Mouse (Mus musculus) embryonic facial prominence, embryonic 11.5 days (tissue): ENCODE measurements around the gene Robo3. TPM values are rescaled to one million over a fixed set of nuclear protein-coding genes. Genes with fewer than 3 reads are reported as not detected.

Experiments
- ATAC-seq: fragments of 200-750 bp; cut with Nextera tagmentation; replicated peaks from 2 replicates; pipeline ENCODE4 v1.8.0; 2017; ENCODE audit warnings: low read depth; ENCODE audit not compliant: insufficient number of reproducible peaks, low FRiP score, low TSS enrichment
- DNase-seq: peaks from one replicate; pipeline ENCODE4 v3.0.0-alpha.2; 2015; ENCODE audit warnings: low spot score
- H3K27ac ChIP-seq: fragments of 300-500 bp; sonication (generic); replicated peaks from 2 replicates; pipeline ENCODE4 v1.5.1; 2014; ENCODE audit warnings: mild to moderate bottlenecking, low read depth, low read length, control low read depth
- H3K27me3 ChIP-seq: fragments of 300-500 bp; sonication (generic); 2 replicates; pipeline ENCODE4 v1.6.1; 2014; ENCODE audit warnings: mild to moderate bottlenecking, low read length, moderate library complexity, mixed read lengths; ENCODE audit not compliant: control insufficient read depth, insufficient read depth
- H3K36me3 ChIP-seq: fragments of 300-500 bp; sonication (generic); replicated peaks from 2 replicates; pipeline ENCODE4 v1.6.1; 2014; ENCODE audit warnings: low read depth, mild to moderate bottlenecking, low read length, moderate library complexity, mixed read lengths; ENCODE audit not compliant: control insufficient read depth, insufficient read depth
- H3K4me1 ChIP-seq: fragments of 300-500 bp; sonication (generic); 2 replicates; pipeline ENCODE4 v1.6.1; 2014; ENCODE audit warnings: low read length, mixed read lengths; ENCODE audit not compliant: control insufficient read depth, insufficient read depth
- H3K4me2 ChIP-seq: fragments of 300-500 bp; sonication (generic); 2 replicates; pipeline ENCODE4 v1.6.1; 2014; ENCODE audit warnings: low read depth, mild to moderate bottlenecking, control low read depth, low read length, moderate library complexity
- H3K4me3 ChIP-seq: fragments of 300-500 bp; sonication (generic); 2 replicates; pipeline ENCODE4 v1.5.1; 2014; ENCODE audit warnings: low read depth, low read length, control low read depth
- H3K9ac ChIP-seq: fragments of 300-500 bp; sonication (generic); replicated peaks from 2 replicates; pipeline ENCODE4 v1.6.1; 2014; ENCODE audit warnings: mild to moderate bottlenecking, control low read depth, low read length
- H3K9me3 ChIP-seq: fragments of 300-500 bp; sonication (generic); replicated peaks from 2 replicates; pipeline ENCODE4 v1.6.1; 2016; ENCODE audit warnings: mild to moderate bottlenecking, low read length, inconsistent platforms, mixed read lengths; ENCODE audit not compliant: control insufficient read depth
- WGBS: fragments of 180-500 bp; shearing (Covaris S2); extraction: QIAGEN DNeasy Blood & Tissue Kit; methylation state at CpG from one replicate; pipeline ENCODE4 v1.1.7; 2014; 5-methylcytosine and 5-hydroxymethylcytosine counted together
- polyA plus RNA-seq: library from polyadenylated mRNA; unstranded; fragments of >200 nt; fragmentation: Nextera tagmentation; extraction: Ambion mirVana; gene quantifications from 2 replicates; pipeline ENCODE4 v1.2.1, GENCODE M21; 2014

Robo3 gene
- polyA plus RNA-seq, 1 experiment from 2014 or later, result 4.9 TPM

DNA sequence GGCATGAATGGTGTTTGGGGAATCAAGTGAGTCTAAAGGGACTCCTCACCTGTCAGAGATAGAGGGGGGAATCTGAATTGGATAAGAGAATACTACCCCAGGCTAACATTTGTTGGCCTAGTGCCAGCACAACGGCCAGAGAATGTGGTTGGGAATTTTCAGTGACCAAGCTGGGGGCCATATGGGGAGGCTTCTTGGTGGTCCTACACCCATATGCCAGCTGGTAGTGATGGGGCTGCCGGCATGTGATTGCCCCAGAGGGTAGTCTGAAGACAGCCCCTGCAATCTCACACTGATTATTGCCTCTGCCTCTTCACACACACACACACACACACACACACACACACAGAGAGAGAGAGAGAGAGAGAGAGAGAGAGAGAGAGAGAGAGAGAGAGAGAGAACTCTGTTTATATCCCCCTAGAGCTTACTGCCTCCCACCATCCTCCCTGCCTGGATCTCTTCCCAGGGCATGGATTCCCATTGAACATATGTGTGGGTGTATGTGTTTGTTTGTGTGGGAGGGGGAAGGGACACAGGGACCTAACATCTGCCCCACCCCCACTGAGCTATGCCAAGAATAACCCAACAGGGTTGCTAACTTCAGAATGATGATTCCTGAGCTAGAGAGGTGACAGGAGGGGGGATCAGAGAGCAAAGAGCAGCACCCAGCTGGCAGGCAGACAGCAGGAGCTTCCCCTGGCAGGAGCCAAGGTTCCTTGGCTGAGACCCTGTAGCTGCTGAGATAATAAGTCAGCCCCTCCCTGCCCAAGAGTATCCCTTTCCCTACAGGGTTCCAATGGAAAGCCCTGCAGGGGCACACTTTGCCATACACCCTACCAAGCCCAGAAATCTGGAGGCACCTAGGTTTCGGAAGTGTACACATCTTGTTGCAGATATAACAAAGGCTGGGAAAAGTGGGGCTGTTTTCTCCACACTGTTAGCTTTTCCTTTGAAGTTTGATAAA, 5.0 kb upstream of the Robo3 start:
- H3K27me3 ChIP-seq, result peaks cover 25% of the 10 kb centered on the region
- H3K27ac ChIP-seq, result no peak overlapping the region
- H3K4me1 ChIP-seq, result no peaks in the 10 kb centered on the region
- no peaks in the 10 kb centered on the region for H3K9me3 ChIP-seq
- no peak overlapping the region for H3K4me2 ChIP-seq
- DNase-seq (no peak), ATAC-seq (no peak)
- H3K36me3 ChIP-seq, result no peaks in the 10 kb centered on the region
- 41% methylated on average over 2 of the region's 3 CpGs for WGBS
- no peak overlapping the region for H3K4me3 ChIP-seq
- H3K9ac ChIP-seq, result no peak overlapping the region

DNA sequence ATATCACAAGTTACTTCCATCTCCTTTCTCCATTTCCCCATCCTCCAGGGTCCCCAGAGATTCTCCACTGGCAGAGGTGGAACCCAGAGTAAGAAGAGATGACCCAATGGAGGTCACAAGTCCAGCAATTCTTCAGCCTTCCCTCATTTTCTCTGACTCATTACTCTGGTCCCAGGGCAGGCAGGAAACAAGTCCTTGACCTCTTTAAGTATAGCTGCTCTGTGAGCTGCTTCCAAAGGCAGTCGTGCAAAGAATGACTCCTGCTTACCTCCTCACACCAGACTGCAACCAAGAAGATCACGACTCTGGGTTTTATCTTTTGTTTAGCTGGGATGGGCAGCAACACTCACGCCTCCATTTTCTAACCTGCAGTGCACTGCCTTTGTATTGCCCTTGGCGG, 2.6 kb upstream of the Robo3 start:
- H3K4me1 ChIP-seq, result peaks cover 3% of the 10 kb centered on the region; the same call in 1 of the 2 replicates
- H3K4me2 ChIP-seq, result no peak overlapping the region
- no peaks in the 10 kb centered on the region for H3K36me3 ChIP-seq
- peaks cover 50% of the 10 kb centered on the region for H3K27me3 ChIP-seq
- no peaks in the 10 kb centered on the region for H3K9me3 ChIP-seq
- H3K9ac ChIP-seq, result no peak overlapping the region
- DNase-seq, result no peak
- H3K4me3 ChIP-seq, result no peak overlapping the region
- no peak overlapping the region for H3K27ac ChIP-seq
- WGBS, result 6% methylated on average over 4 of the region's 4 CpGs
- no peak for ATAC-seq

DNA sequence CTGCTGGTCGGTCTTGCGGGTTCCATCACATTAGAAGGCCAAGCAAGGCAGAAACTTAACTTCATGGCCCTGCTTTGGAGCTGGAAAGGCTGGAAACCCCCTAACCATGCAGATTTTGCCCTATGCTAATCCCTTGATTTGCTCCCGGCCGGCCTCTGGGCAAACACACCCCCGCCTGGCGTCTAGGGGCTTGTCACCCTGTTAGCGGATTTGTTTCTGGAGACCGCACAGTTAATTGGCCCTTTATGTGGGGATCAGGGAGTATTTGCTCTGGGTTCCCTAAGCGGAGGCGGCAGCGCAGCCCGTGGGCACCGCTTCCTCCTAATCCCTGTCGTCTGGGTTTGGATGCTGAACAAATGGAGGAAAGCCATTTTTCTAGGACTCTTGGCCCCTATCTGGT, 1.9 kb upstream of the Robo3 start:
- Histone ChIP-seq H3K4me1 (peaks cover 3% of the 10 kb centered on the region; the same call in 1 of the 2 replicates), H3K4me2 (no peak overlapping the region), H3K9ac (no peak overlapping the region), H3K9me3 (no peaks in the 10 kb centered on the region), H3K4me3 (no peak overlapping the region), H3K36me3 (no peaks in the 10 kb centered on the region), H3K27me3 (peaks cover 53% of the 10 kb centered on the region), H3K27ac (no peak overlapping the region)
- no peak for ATAC-seq
- DNase-seq, result no peak
- WGBS, result under 1% methylated on average over 14 of the region's 14 CpGs

DNA sequence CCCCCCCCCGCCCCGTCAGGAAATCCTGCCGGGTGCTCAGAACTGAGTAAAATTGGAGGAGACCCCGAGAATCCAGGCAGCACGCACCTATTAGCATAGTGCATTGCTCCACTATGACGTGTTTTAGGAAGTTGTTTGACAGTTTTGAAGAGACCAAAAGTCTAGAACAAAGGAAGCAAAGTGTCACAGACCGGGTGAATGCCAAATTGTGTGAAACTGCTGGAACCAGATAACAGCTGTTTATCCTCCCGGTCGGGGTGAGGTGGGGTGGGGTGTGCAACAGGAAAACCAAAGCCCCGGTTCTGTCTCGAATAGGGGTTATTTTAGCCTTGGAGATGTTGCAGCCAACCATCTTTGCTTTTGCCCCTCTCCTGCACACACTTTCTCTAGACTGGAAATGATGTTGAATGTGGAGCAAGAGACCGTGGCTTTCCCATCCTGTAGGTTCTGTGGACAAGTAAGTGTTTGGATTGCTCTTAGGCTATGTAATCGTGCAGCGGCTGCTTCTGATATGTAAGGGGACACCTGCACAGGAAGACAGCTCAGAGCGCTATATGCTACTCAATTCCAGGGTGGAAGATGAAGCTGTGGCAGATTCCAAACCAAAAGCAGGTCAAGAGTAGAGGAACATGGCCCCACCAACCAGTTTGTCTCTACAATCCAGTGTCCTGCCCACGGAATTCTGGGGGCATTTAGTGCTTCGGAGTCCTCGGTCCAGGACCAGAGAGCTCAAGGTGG, 946 bp upstream of the Robo3 start:
- no peak for ATAC-seq
- WGBS, result 2% methylated on average over 18 of the region's 18 CpGs
- no peak overlapping the region for H3K9ac ChIP-seq
- no peak overlapping the region for H3K4me2 ChIP-seq
- H3K36me3 ChIP-seq, result no peaks in the 10 kb centered on the region
- no peak overlapping the region for H3K4me3 ChIP-seq
- peaks cover 3% of the 10 kb centered on the region; the same call in 1 of the 2 replicates for H3K4me1 ChIP-seq
- peaks cover 62% of the 10 kb centered on the region for H3K27me3 ChIP-seq
- no peaks in the 10 kb centered on the region for H3K9me3 ChIP-seq
- no peak overlapping the region for H3K27ac ChIP-seq
- no peak for DNase-seq

DNA sequence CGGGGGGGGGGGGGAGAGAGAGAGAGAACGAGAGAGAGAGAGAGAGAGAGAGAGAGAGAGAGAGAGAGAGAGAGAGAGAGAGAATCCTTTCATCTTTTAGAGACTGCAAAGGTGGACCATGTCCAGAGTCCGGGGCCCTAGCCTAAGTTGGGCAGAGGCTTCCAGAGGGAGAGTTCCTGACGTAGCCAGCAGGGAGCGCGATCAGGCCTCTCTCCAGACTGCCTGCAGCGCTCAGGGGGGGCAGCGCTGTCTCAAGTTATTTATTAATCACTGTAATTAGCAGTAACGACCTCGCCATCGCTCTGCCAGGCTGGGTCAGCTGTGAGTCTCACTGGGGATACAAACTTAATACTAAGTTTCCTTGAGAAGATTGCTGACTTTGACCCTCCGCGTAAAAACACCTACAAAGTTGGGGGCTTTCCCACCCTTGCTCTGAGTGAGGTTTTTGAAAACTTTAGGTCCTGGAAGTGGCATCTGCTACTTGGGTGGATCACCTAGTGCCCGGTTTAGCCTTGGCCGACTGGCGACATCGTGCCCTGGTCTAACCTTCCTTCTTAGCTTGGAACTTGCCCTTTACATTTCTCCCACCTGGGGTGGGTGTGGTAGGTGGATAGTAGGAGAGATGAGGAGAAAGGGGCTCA, 900 bp downstream of the Robo3 start:
- no peaks in the 10 kb centered on the region for H3K9me3 ChIP-seq
- ATAC-seq, result no peak
- H3K27ac ChIP-seq, result no peak overlapping the region
- DNase-seq, result peak; percentile 58
- peaks cover 70% of the 10 kb centered on the region for H3K27me3 ChIP-seq
- peak overlapping the region; percentile 24 for H3K4me3 ChIP-seq
- WGBS, result 1% methylated on average over 15 of the region's 17 CpGs
- no peak overlapping the region for H3K9ac ChIP-seq
- H3K4me2 ChIP-seq, result peak overlapping the region; percentile 43
- H3K36me3 ChIP-seq, result no peaks in the 10 kb centered on the region
- peaks cover 3% of the 10 kb centered on the region; the same call in 1 of the 2 replicates for H3K4me1 ChIP-seq

DNA sequence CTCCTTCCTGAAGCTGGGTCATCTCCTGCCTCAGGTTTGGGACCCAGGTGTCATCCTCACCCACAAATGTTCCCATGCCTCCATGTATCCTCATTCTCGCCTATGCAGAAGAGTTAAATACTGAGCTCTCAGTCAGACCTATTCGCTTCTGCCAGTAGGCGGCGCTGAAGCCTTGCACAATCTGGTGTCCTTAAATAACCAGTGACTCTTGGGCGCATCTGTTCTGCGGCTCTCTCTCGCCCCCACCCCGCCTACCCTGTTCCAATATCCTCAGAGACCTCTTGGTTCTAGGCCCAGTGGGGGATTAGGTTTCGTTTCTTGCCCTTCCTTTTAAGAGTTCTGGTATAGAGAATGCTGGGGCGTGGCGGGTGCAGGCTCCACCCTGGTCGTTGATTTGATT, 2.5 kb downstream of the Robo3 start:
- Histone ChIP-seq H3K4me2 (no peak overlapping the region), H3K9me3 (no peaks in the 10 kb centered on the region), H3K9ac (no peak overlapping the region), H3K27me3 (peaks cover 67% of the 10 kb centered on the region), H3K36me3 (no peaks in the 10 kb centered on the region), H3K4me1 (peaks cover 3% of the 10 kb centered on the region; the same call in 1 of the 2 replicates), H3K27ac (no peak overlapping the region), H3K4me3 (no peak overlapping the region)
- under 1% methylated on average over 12 of the region's 12 CpGs for WGBS
- DNase-seq, result peak; percentile 96
- ATAC-seq, result peak; percentile 68

DNA sequence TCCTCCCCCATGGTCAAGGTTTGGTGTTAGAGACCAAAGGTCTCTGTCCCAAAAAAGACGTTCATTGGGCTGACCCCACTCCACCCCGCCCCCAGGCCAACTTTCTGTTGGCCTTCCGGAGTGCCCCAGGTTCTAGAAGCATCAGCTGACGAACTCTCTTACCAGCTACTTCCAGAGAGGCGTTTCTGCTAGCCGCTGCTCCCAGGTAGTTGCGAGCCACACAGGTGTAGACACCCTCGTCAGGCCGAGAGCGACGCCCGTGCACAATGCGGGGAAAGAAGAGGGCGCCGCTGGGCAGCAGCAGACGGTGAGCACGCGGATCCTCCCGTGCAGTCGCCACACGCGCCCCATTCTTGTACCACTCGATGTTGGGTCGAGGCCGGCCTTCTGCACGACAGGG, 3.7 kb downstream of the Robo3 start:
- Histone ChIP-seq H3K4me3 (no peak overlapping the region), H3K9me3 (no peaks in the 10 kb centered on the region), H3K9ac (no peak overlapping the region), H3K27ac (no peak overlapping the region), H3K36me3 (no peaks in the 10 kb centered on the region), H3K4me2 (0 out of 2 replicates have a peak overlapping the region, but pooled peaks have one; percentile 1), H3K4me1 (peaks cover 3% of the 10 kb centered on the region; the same call in 1 of the 2 replicates), H3K27me3 (peaks cover 56% of the 10 kb centered on the region)
- 33% methylated on average over 26 of the region's 26 CpGs for WGBS
- no peak for DNase-seq
- ATAC-seq, result no peak
